Mouse (Mus musculus): ENCODE data around the gene Gabrb2. TPM values are rescaled to one million over a fixed set of nuclear protein-coding genes. Genes with fewer than 3 reads are reported as not detected.

Gabrb2 gene
- total RNA-seq, 1 experiment from 2014 or later = not detected

- no peak for ATAC-seq (ENCODE audit: extremely low read depth, insufficient number of reproducible peaks, low FRiP score, poor library complexity, severe bottlenecking)
Measured at GRCm38 (mm10) chr11:42668657-42669056, 249.1 kb downstream of the Gabrb2 start.

Other genes starting within 250 kb of the Gabrb2 start
- 0.37 TPM in 1 of 2 replicates, not detected in the other for gene Gabra1, start 236.8 kb upstream of the Gabrb2 start, total RNA-seq (2017)
- not detected in 2 replicates for gene Gabra6, start 98.7 kb upstream of the Gabrb2 start, total RNA-seq (2017)